Mouse (Mus musculus): ENCODE results near the gene Psmb3. TPM values are rescaled to one million over a fixed set of nuclear protein-coding genes. Genes with fewer than 3 reads are reported as not detected.

The Psmb3 gene
- total RNA-seq, 4 experiments from 2014 or later: 117 to 140 (median 132) TPM

GRCm38 (mm10) chr11:97666794-97667193 is 36.4 kb upstream of the Psmb3 start:
- no peak for DNase-seq (ENCODE audit: low spot score in 2 of 2)

DNA sequence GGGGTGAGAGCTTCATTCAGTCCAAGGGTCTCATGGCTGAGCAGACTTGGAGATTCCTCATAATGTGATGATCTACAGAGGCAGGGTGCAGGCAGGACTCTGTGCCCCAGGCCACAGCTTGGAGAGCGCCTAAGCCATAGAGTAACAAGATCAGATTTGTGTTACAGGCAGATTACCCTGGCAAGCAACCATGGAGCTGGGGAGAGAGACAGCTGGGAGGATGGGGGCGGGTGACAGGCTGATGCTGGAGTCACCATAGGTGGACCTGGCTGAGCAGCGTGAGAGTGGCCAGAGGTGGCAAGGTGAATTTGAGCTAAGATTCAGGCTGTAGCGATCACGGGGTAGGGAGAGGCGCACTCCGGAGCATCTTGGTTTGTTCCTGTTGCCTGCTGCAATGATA is 35.0 kb upstream of the Psmb3 start:
- no peak for DNase-seq (ENCODE audit: low spot score in 2 of 2)

DNA sequence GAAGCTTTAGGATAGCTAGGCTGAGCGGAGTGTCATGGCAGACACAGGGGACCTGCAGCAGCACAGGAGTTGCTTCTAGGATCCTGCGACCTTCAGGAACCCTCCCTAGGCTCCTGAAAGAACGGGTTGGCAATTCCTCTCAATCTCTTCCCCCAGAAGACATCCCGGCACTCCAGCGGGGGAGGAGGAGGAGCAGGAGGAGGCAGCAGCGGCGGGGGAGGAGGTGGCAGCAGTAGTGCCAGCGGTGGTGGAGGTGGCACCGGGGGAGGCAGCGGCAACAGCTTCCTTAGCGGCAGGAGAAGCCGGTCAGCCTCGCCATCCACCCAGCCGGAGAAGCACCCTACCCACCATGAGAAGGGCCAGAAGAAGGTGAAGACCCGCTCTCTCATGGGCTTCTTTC is 33.9 kb upstream of the Psmb3 start:
- DNase-seq (ENCODE audit: low spot score in 2 of 2): no peak

GRCm38 (mm10) chr11:97669829-97670228 is 33.4 kb upstream of the Psmb3 start:
- DNase-seq (ENCODE audit: low spot score in 2 of 2): peak in 1 of 2 experiments; percentile 63

GRCm38 (mm10) chr11:97670234-97671176 is 32.7 kb upstream of the Psmb3 start:
- DNase-seq (ENCODE audit: low spot score in 2 of 2): no peak

- no peak for DNase-seq (ENCODE audit: low spot score in 2 of 2)
These were observed 32.0 kb upstream of the Psmb3 start for GRCm38 (mm10) chr11:97671177-97671527.

- DNase-seq (ENCODE audit: low spot score in 2 of 2): no peak
These were observed 30.1 kb upstream of the Psmb3 start for GRCm38 (mm10) chr11:97673148-97673547.

- DNase-seq (ENCODE audit: low spot score in 2 of 2): no peak
These were observed 27.0 kb upstream of the Psmb3 start for GRCm38 (mm10) chr11:97676050-97676754.

DNA sequence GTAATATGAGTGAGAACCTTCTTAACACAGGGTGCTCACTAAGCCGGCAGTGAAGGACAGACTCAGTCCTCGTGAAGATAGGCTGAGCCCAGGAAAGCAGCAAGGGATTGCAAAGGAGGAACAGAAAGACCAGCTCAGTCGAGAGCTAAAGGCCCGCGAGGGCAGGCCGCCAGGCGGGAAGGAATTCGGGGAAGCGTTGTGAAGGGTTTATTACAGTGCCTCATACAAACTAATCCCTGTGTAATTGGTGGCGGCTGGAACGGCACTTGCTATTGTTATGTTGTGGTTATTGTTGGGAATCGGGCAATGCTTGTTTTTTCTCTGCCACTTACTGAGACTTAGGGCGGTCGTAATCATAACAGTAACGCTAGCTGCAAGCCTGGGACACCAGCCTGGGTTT is 25.8 kb upstream of the Psmb3 start:
- no peak for DNase-seq (ENCODE audit: low spot score in 2 of 2)

GRCm38 (mm10) chr11:97677842-97678241 is 25.4 kb upstream of the Psmb3 start:
- no peak for DNase-seq (ENCODE audit: low spot score in 2 of 2)

DNA sequence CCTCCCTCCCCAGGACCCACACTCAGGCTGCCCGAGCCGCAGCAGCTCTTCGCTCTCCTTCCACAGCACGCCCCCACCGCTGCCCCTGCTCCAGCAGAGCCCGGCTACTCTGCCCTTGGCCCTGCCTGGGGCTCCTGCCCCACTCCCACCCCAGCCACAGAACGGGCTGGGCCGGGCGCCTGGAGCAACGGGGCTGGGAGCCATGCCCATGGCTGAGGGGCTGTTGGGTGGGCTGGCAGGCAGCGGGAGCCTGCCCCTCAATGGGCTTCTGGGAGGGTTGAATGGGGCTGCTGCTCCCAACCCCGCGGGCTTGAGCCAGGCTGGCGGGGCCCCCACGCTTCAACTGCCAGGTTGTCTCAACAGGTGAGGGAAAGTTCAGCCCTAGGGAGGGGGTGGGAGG is 24.9 kb upstream of the Psmb3 start:
- no peak for DNase-seq (ENCODE audit: low spot score in 2 of 2)

DNA sequence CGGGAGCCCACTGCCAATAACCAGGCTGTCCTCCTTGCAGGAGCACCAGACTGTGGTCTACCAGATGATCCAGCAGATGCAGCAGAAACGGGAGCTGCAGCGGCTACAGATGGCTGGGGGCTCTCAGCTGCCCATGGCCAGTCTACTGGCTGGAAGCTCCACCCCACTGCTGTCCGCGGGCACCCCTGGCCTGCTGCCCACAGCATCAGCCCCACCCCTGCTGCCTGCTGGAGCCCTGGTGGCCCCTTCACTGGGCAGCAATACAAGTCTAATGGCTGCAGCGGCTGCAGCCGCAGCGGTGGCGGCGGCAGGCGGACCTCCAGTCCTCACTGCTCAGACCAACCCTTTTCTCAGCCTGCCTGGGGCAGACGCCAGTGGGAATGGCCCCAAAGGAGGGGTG is 22.8 kb upstream of the Psmb3 start:
- no peak for DNase-seq (ENCODE audit: low spot score in 2 of 2)

- DNase-seq (ENCODE audit: low spot score in 2 of 2): no peak
These were observed 20.6 kb upstream of the Psmb3 start for GRCm38 (mm10) chr11:97682504-97683055.

DNA sequence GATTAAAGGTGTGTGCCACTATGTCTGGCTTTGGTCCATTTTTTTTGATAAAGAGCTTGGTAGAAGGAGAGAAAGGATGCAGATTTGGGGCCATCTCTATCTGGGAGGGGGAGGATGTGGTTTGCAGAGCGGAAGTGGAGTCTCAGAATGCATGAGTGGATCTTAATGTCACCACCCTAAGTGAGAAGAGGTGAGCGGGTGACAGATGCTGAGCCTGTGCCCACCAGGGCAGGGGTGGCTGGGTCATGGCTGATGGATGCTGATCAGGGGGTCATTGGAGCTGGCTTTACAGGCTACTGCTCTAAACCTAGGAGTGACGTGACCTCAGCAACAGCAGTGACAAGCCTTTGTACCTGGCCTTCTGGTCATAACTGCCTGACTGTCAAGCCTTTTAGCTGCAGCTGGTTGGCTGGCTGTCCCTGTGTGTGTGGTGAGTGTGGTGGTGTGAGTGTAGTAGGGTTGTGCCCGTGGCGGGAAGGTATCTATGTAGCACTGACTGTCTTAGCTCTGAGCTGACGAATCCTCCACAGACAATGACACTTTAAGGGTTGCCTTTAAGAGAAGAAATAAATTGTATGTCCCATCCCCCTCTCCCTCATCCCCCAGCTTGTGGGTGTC is 19.0 kb upstream of the Psmb3 start:
- no peak for DNase-seq (ENCODE audit: low spot score in 2 of 2)

DNA sequence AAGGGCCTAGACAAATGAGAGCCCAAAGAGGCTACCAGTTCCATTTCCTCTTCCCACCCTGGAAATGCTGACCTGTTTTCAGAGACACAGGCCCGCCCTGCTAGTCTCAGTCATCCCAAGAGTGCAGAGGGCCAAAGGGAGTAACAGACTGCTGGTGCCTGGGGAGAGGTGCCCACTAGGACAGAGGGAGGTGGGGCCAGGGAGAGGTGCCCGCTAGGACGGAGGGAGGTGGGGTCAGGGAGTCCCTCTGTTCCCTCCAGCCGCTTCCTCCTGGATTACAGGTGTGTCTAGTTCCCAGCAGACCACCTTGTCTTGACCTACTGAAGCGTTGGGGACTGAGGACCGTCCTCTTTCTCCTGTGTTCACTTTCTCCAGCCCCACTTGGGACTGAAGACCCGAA is 18.4 kb upstream of the Psmb3 start:
- no peak for DNase-seq (ENCODE audit: low spot score in 2 of 2)

DNA sequence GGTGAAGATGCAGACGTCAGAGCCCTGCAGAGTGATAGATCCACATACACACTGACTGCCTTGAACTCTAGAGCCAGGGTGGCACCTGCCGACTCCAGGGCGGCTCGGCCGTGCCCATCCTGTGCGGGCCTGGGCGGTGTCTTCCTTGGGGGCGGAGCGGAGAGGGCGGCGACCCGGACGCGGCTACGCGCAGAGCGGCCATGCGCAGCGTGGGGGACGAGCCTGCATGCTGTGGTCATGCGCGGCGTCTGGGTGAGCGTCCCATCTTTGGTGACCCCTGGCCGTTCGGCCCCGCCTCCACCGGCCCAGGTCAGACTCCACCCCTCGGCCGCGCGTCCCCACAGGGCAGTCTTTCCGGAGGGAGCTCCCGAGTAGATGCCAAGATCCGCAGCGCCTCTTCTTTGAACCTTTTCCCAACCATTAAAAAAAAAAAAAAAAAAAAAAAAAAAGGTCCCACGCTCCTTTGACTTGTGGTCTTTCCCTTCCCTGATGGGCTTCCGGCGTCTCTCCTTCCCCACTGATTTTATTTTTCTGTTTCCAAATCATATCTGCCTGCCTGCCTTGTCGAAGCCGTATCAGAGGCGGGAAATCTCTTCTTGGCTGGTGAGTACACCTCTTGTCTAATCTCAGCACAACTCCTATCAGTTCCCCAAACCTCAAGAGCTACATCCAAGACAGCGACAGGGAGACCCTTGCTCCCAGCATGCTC is 17.4 kb upstream of the Psmb3 start, which contains the start of gene Cisd3:
Gene Cisd3 (plus strand): TSS at position 214 of the 709 bp plus-strand sequence.
- peak; percentile 75 to 87 for DNase-seq (ENCODE audit: low spot score in 2 of 2)

DNA sequence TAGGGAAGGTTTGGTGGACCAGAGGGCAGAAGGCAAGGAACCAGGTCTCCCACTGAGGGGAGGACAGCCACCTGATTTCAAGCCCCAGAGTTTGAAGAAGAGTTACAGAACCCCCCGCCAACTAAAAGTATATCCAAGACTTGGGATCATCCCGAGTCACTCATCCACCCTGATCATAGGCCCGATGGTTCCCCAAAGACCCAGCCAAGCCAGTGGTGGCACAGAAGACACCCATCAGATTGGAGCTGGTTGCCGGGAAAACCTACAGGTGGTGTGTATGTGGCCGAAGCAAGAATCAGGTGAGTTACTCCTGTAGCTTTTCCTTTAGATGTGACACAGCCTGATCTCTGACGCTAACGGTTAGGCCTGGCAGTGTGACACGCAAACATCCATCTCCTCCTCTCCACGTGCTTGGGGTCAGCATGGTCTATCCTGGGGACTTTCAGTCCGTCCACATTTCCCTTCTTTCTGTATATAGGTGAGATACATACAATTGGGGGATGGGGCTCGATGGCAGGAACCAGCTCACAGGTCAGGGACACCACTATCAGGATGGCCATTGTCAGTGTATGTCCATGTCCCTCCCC is 16.8 kb upstream of the Psmb3 start:
- DNase-seq (ENCODE audit: low spot score in 2 of 2): no peak

DNA sequence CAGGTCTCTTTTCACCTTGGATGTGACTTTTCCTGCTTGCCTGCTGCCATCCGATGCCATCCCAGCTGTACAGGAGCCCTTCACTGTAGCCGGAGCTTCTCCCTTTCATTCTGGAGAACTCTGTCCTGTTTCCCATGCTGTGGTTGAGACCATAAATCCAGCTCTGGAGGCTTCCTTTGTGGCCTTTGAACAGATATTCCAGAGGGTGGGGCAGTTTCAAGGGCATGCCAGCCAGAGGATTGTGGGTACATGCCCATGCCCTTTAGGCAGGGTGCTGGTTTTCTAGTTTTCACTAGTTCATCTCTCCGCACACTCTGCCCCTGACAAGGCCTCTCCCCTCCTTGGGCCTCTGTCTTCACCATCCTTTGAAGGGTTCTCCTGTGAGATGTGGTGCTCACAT is 16.1 kb upstream of the Psmb3 start:
- no peak for DNase-seq (ENCODE audit: low spot score in 2 of 2)

GRCm38 (mm10) chr11:97689861-97690260 is 13.3 kb upstream of the Psmb3 start:
- DNase-seq (ENCODE audit: low spot score in 2 of 2): no peak

- no peak for DNase-seq (ENCODE audit: low spot score in 2 of 2)
These were observed 8.8 kb upstream of the Psmb3 start for GRCm38 (mm10) chr11:97694435-97694834.

All from left cerebral cortex, adult 8-10 months (tissue).